ENCODE assay signal across 21 mouse cellular contexts in the genomic region with DNA sequence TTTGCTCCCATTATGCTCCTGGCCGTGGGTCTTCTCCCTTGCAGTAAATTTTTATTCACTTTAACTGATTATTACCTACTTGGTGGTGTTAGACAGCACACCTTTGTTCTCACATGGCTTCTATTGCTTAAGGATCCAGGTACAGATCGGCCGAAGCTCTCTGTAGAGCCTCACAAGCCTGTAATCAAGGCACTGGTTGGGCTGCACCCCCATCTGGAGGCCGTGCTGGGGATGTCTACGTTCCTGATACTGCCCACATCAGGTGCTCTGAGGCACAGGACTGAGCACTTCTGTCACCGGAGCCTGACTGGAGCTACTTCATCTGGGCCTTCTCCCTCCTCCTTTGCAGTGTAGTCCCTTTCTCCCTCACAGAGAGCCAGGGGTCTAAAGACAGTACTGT. TPM values are rescaled to one million over a fixed set of nuclear protein-coding genes. Genes with fewer than 3 reads are reported as not detected.
DNase-seq lines count a peak whose midpoint lies in the region; ATAC-seq and TF ChIP-seq lines count a peak whose summit lies in the region.
"Had no signal": no experiment of that assay in that cellular context is flagged by ENCODE, and none has a peak within 500 bp of the region (broad histone marks: within the 10 kb centered on the region; RNA-seq: fewer than 3 reads in every experiment).

No protein-coding gene starts in this region.

- no peak overlapping the region for H3K4me3 ChIP-seq in kidney, embryonic 14.5 days (ENCODE audit: low read length)
- no peak overlapping the region for H3K4me3 ChIP-seq in lung, postnatal 0 days (ENCODE audit: low read depth, low read length)
- H3K4me3 ChIP-seq in intestine, embryonic 15.5 days (replicated peaks) = no peak overlapping the region
- H3K4me3 ChIP-seq in stomach, postnatal 0 days (ENCODE audit: low read depth, low read length) = no peak overlapping the region
- H3K4me3 ChIP-seq: embryonic facial prominence, embryonic 12.5 days; erythroblast, embryonic 14.5 days; forebrain, embryonic 15.5 days; hindbrain, embryonic 10.5 days; limb, embryonic 15.5 days; stomach, embryonic 15.5 days had no signal

- no peak overlapping the region for H3K9ac ChIP-seq in kidney, embryonic 14.5 days (ENCODE audit: low read depth, low read length)
- no peak overlapping the region for H3K9ac ChIP-seq in lung, postnatal 0 days (replicated peaks; ENCODE audit: low read depth)
- no peak overlapping the region for H3K9ac ChIP-seq in intestine, embryonic 15.5 days
- H3K9ac ChIP-seq in stomach, postnatal 0 days (ENCODE audit: low read length) = no peak overlapping the region
- H3K9ac ChIP-seq: embryonic facial prominence, embryonic 12.5 days; forebrain, embryonic 15.5 days; limb, embryonic 15.5 days; stomach, embryonic 15.5 days had no signal

- no peak overlapping the region for H3K27ac ChIP-seq in kidney, embryonic 14.5 days (ENCODE audit: low read depth, low read length)
- no peak overlapping the region for H3K27ac ChIP-seq in lung, postnatal 0 days (ENCODE audit: low read length)
- H3K27ac ChIP-seq in intestine, embryonic 15.5 days = peak overlapping the region; percentile 69; the same call in 1 of the 2 replicates
- no peak overlapping the region for H3K27ac ChIP-seq in stomach, postnatal 0 days (replicated peaks)
- H3K27ac ChIP-seq: embryonic facial prominence, embryonic 12.5 days; forebrain, embryonic 15.5 days; hindbrain, embryonic 10.5 days; limb, embryonic 15.5 days; stomach, embryonic 15.5 days had no signal

- no peak overlapping the region for H3K4me2 ChIP-seq in kidney, embryonic 14.5 days (replicated peaks; ENCODE audit: low read depth, low read length)
- H3K4me2 ChIP-seq in lung, postnatal 0 days (replicated peaks; ENCODE audit: low read depth, low read length) = no peak overlapping the region
- no peak overlapping the region for H3K4me2 ChIP-seq in intestine, embryonic 15.5 days (replicated peaks)
- no peak overlapping the region for H3K4me2 ChIP-seq in stomach, postnatal 0 days (replicated peaks; ENCODE audit: low read depth)
- H3K4me2 ChIP-seq: embryonic facial prominence, embryonic 12.5 days; forebrain, embryonic 15.5 days; limb, embryonic 15.5 days; stomach, embryonic 15.5 days had no signal

- H3K27me3 ChIP-seq in kidney, embryonic 14.5 days (ENCODE audit: control insufficient read depth, insufficient read depth, low read length) = no peaks in the 10 kb centered on the region
- no peaks in the 10 kb centered on the region for H3K27me3 ChIP-seq in lung, postnatal 0 days (replicated peaks; ENCODE audit: insufficient read depth, low read length)
- H3K27me3 ChIP-seq in intestine, embryonic 15.5 days (replicated peaks) = no peaks in the 10 kb centered on the region
- H3K27me3 ChIP-seq in stomach, postnatal 0 days (ENCODE audit: control insufficient read depth, insufficient read depth, low read length) = no peaks in the 10 kb centered on the region
- H3K27me3 ChIP-seq: embryonic facial prominence, embryonic 12.5 days; forebrain, embryonic 15.5 days; stomach, embryonic 15.5 days had no signal

- peak; percentile 25 for DNase-seq in kidney, postnatal 10 days
- DNase-seq in lung, postnatal 0 days (ENCODE audit: low spot score) = no peak
- no peak for DNase-seq in lung, postnatal 10 days
- no peak for DNase-seq in stomach, postnatal 0 days (ENCODE audit: low spot score)
- no peak for DNase-seq in urinary bladder, postnatal 10 days (ENCODE audit: low spot score)
- DNase-seq: adrenal gland, postnatal 10 days; cerebellum, adult 9-10 months; gastrocnemius, postnatal 25 days; lung, postnatal 14 days; right cerebral cortex, postnatal 25 days; thymus, adult 2 months had no signal

- no peaks in the 10 kb centered on the region for H3K9me3 ChIP-seq in kidney, embryonic 14.5 days (ENCODE audit: control insufficient read depth, low read length)
- no peaks in the 10 kb centered on the region for H3K9me3 ChIP-seq in lung, postnatal 0 days (ENCODE audit: low read length)
- no peaks in the 10 kb centered on the region for H3K9me3 ChIP-seq in intestine, embryonic 15.5 days
- no peaks in the 10 kb centered on the region for H3K9me3 ChIP-seq in stomach, postnatal 0 days (ENCODE audit: control insufficient read depth, low read length)
- H3K9me3 ChIP-seq: embryonic facial prominence, embryonic 12.5 days; forebrain, embryonic 15.5 days; hindbrain, embryonic 10.5 days; limb, embryonic 15.5 days; stomach, embryonic 15.5 days had no signal

- H3K36me3 ChIP-seq in kidney, embryonic 14.5 days (ENCODE audit: control insufficient read depth, insufficient read depth, low read length) = no peaks in the 10 kb centered on the region
- no peaks in the 10 kb centered on the region for H3K36me3 ChIP-seq in lung, postnatal 0 days (ENCODE audit: insufficient read depth, low read length)
- H3K36me3 ChIP-seq in intestine, embryonic 15.5 days = no peaks in the 10 kb centered on the region
- no peaks in the 10 kb centered on the region for H3K36me3 ChIP-seq in stomach, postnatal 0 days (ENCODE audit: control insufficient read depth, insufficient read depth, low read length)
- H3K36me3 ChIP-seq: embryonic facial prominence, embryonic 12.5 days; forebrain, embryonic 15.5 days; hindbrain, embryonic 10.5 days; limb, embryonic 15.5 days; stomach, embryonic 15.5 days had no signal

- TF ChIP-seq CTCF in lung, postnatal 0 days (IDR thresholded peaks at IDR 0.05) = 0 out of 2 replicates have a peak, but pooled peaks have one; percentile 8
- TF ChIP-seq CTCF in stomach, postnatal 0 days (IDR thresholded peaks at IDR 0.05; ENCODE audit: low read depth) = peak; percentile 43

- H3K4me1 ChIP-seq in kidney, embryonic 14.5 days (ENCODE audit: control insufficient read depth, insufficient read depth, low read length) = peaks cover 33% of the 10 kb centered on the region
- no peaks in the 10 kb centered on the region for H3K4me1 ChIP-seq in lung, postnatal 0 days (ENCODE audit: insufficient read depth, low read depth, low read length)
- H3K4me1 ChIP-seq in intestine, embryonic 15.5 days (replicated peaks) = peaks cover 47% of the 10 kb centered on the region
- no peaks in the 10 kb centered on the region for H3K4me1 ChIP-seq in stomach, postnatal 0 days (replicated peaks; ENCODE audit: control insufficient read depth, insufficient read depth)

- no peak for ATAC-seq in kidney, embryonic 14.5 days (ENCODE audit: low FRiP score, low TSS enrichment)
- ATAC-seq in lung, postnatal 0 days = no peak
- peak; percentile 34 for ATAC-seq in intestine, embryonic 15.5 days
- ATAC-seq in stomach, postnatal 0 days (ENCODE audit: low FRiP score, low TSS enrichment) = no peak
- ATAC-seq: activated CD4-positive, CD25-positive, alpha-beta regulatory T cell, adult 4 months; forebrain, embryonic 15.5 days; midbrain, embryonic 16.5 days had no signal

- 63% methylated on average over 6 of the region's 6 CpGs for WGBS in kidney, embryonic 14.5 days
- WGBS in lung, postnatal 0 days = 62% methylated on average over 6 of the region's 6 CpGs
- 68% methylated on average over 6 of the region's 6 CpGs for WGBS in intestine, embryonic 15.5 days
- WGBS in stomach, postnatal 0 days = 80% methylated on average over 6 of the region's 6 CpGs

- no peak for TF ChIP-seq EP300 in lung, postnatal 0 days (IDR thresholded peaks at IDR 0.05)
- no peak for TF ChIP-seq EP300 in stomach, postnatal 0 days (optimal IDR thresholded peaks at IDR 0.05)

RNA-seq across cellular contexts. Expression of a gene that starts 29.3 kb away (rescaled TPM):
- 2.4 and 3.0 TPM in 2 replicates for polyA plus RNA-seq in kidney, embryonic 14.5 days (2014; fragmentation: Nextera tagmentation; extraction: Ambion mirVana)
- polyA plus RNA-seq in lung, postnatal 0 days (2015; fragmentation: Nextera tagmentation; extraction: Ambion mirVana) = 3.8 and 4.3 TPM in 2 replicates
- 5.9 and 6.3 TPM in 2 replicates for polyA plus RNA-seq in intestine, embryonic 15.5 days (2015; fragmentation: Nextera tagmentation; extraction: Ambion mirVana)
- polyA plus RNA-seq in stomach, postnatal 0 days (2015; fragmentation: Nextera tagmentation; extraction: Ambion mirVana) = 1.8 and 1.9 TPM in 2 replicates

RNA-seq across cellular contexts. Expression of a gene that starts 56.5 kb away (rescaled TPM):
- polyA plus RNA-seq in kidney, embryonic 14.5 days (2014; fragmentation: Nextera tagmentation; extraction: Ambion mirVana) = 10.0 and 12.1 TPM in 2 replicates
- 8.0 and 8.8 TPM in 2 replicates for polyA plus RNA-seq in lung, postnatal 0 days (2015; fragmentation: Nextera tagmentation; extraction: Ambion mirVana)
- 16.7 and 17.0 TPM in 2 replicates for polyA plus RNA-seq in intestine, embryonic 15.5 days (2015; fragmentation: Nextera tagmentation; extraction: Ambion mirVana)
- polyA plus RNA-seq in stomach, postnatal 0 days (2015; fragmentation: Nextera tagmentation; extraction: Ambion mirVana) = 11.0 and 11.8 TPM in 2 replicates
